Mouse (Mus musculus): ENCODE data around the gene Lzts2.

The Lzts2 gene

DNA sequence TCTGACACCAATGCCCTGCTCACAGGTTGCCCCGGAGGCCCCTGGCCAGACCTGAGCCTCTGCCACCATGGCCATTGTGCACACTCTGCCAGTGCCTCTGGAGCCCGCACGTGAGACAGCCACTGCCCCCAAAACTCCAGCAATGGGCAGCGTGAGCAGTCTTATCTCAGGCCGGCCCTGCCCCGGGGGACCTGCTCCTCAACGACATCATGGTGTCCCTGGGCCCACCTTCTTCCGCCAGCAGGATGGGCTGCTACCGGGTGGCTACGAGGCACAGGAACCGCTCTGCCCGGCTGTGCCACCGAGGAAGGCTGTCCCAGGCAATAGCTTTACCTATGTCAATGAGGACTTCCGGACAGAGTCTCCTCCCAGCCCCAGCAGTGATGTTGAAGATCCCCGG lies 7.1 kb downstream of the Lzts2 start:
- in situ Hi-C loops (cut with MboI, MseI), result no loop called here

DNA sequence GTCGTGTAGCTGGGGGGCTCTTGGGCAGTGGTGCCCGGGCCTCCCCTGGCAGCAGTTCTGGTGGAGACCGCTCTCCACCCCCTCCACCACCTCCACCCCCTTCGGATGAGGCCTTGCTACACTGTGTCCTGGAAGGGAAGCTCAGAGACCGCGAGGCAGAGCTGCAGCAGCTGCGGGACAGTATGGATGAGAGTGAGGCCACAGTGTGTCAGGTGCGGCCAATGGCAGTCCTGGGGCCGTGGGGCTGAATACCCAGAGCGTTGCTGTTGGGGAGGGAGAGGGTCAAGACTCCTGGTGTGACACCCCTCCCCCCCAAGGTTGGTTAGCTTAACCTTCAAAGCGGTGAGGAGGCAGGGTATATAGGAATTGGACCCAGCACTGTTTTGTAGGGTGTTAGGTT lies 9.8 kb downstream of the Lzts2 start:
- in situ Hi-C loops (cut with MboI, MseI), result no loop called here

DNA sequence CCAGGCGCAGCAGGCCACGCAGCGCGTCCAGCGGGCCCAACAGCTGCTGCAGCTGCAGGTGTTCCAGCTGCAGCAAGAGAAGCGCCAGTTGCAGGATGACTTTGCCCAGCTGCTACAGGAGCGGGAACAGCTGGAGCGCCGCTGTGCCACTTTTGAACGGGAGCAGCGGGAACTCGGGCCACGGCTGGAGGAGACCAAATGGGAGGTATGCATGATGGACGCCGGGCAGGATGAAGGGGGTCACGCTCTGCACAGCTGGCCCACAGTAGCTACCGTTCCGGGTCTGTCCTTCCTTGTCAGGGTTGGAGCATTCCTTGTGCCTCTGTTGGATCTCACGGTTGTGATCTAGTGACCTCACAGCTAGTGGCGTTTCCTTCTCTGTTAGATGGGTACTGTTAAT lies 10.6 kb downstream of the Lzts2 start:
- in situ Hi-C loops (cut with MboI, MseI), result no loop called here

DNA sequence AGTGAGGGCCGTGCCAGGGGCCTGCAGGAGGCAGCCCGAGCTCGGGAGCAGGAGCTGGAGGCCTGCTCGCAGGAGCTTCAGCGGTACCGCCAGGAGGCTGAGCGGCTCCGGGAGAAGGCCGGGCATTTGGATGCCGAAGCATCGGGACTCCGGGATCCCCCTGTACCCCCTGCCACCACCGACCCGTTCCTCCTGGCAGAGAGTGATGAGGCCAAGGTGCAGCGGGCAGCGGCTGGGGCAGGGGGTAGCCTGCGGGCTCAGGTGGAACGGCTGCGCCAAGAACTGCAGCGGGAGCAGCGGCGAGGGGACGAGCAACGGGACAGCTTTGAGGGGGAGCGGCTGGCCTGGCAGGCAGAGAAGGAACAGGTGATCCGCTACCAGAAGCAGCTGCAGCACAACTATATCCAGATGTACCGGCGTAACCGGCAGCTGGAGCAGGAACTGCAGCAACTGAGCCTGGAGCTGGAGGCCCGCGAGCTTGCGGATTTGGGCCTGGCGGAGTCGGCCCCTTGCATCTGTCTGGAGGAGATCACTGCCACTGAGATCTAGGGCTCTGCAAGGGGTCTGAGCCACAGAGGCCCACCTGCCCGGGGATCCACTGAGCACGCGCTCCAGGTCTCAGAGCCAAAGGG lies 11.8 kb downstream of the Lzts2 start:
- in situ Hi-C loops (cut with MboI, MseI), result no loop called here

DNA sequence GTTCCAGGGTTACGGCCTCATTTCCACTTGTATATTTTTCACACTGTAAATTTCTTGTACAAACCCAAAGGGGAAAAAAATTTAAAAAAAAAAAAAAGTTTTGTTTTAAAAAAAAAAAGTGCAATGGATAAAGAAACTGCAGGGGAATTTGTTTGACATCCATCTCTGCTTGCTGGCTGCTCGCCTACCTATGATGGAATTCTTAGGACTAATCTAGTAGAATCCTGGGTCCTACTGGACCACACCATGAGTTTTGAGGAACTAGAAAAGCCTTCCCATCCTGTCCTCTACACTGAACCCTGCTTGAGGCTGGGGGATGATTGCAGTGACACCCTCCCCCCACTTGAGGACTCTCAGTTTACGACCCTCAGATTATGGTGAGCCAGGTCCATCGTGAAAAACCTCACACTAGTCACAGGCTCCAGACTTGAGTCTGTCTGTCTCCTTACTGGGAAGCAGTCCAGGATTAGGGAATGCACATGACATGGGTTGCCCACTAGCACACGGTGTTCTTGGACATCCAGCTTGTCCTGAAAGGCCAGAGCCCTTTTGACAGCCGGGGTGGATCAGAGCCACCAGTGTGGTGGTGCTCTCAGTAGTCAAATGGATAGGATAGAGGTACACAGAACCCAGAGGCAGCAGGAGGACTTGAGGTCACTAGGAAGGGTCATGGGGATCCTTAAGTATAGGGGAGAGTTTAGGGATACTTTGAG lies 12.9 kb downstream of the Lzts2 start:
- in situ Hi-C loops (cut with MboI, MseI), result no loop called here

- in situ Hi-C loops (cut with MboI, MseI), result no loop called here
Observed at GRCm38 (mm10) chr19:45027848-45028247, 13.6 kb downstream of the Lzts2 start.

GRCm38 (mm10) chr19:45028746-45029145 lies 14.5 kb downstream of the Lzts2 start:
- in situ Hi-C loops (cut with MboI, MseI), result no loop called here

DNA sequence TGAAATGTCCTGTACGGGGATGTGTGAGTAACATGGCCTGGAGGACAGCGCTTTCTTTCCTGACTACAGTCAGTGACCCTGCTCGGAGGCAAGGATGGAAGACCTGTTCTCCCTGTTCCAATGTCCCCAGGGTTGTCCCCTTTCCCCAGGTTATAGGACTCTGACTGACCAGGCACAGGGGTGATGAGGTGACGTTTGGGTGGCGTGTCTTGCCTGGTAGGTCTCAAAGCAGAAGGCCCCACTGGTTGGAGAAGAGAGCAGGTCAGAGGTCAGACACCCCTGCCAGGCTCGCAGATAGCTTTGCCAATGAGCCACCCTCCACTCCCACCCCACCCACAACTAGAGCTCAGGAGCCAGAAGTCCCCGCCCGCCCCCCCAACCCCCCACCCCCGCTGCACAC lies 15.4 kb downstream of the Lzts2 start:
- in situ Hi-C loops (cut with MboI, MseI), result no loop called here

GRCm38 (mm10) chr19:45030111-45030510 lies 15.9 kb downstream of the Lzts2 start:
- in situ Hi-C loops (cut with MboI, MseI), result loop anchor here in 1 of 2 experiments (10.0 kb wide), 1 partner anchor 355 kb away; no protein-coding TSS in a partner anchor

- in situ Hi-C loops (cut with MboI, MseI), result loop anchor here in 1 of 2 experiments (10.0 kb wide), 1 partner anchor 356 kb away; no protein-coding TSS in a partner anchor
Observed at GRCm38 (mm10) chr19:45030746-45031693, 16.8 kb downstream of the Lzts2 start.

- in situ Hi-C loops (cut with MboI, MseI), result loop anchor here in 1 of 2 experiments (10.0 kb wide), 1 partner anchor 357 kb away; no protein-coding TSS in a partner anchor
Observed at GRCm38 (mm10) chr19:45031780-45032179, 17.6 kb downstream of the Lzts2 start.

DNA sequence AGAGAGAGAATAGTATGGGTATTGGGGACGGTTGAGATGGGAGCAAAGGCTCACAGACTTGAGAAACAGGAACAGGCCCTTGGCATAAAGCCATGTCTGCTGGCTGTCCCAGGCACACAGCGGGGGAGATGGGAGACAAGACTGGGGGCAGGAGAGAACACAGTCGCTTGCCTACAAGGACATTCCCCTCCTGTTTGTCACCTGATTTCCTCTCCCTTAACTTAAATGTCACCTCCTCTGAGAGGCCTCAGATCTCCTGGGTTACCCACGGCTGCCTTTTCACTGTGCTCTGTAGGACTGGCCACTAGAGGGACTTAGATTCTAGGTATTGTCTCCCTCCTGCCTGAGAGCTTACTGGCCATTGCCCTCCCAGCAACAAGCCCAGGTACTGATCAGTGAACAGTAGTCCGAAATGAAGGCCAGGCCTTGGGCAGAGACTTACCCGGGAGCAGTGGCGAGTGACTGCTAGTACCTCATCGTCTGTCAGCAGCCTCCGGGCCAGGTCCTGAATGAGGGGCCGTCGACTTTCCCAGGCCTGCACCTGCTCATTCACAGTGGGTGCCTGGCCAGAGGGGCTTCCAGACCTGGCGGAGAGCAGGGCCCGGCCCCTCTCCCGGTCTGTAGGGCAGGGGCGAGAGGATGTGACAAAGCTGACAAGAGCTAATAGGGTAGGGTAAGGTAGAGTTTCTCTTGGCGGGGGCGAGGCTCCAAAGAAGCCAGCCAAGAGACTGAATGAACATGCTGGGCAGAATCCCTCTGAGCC lies 18.5 kb downstream of the Lzts2 start:
- in situ Hi-C loops (cut with MboI, MseI), result loop anchor here in 1 of 2 experiments (10.0 kb wide), 1 partner anchor 358 kb away; no protein-coding TSS in a partner anchor

DNA sequence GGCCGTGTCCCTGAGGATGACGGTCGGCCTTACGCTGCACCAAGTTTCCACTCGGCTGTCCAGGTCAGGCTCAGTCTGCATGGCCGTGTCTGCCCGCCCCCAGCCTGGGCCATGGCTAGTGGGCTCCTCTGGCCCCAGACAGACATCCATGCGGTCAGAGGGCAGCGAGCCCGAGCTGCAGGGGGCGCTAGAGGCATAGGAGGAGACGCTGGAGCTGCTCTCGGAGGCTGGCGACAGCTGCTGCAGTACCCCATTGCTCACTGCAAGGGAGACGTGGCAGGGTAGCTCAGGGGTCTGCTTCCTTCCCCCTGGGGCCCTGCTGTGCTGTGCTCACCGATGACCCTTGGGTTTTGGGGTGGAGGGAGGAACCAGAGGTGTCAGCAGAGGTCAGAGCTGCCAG lies 22.7 kb downstream of the Lzts2 start:
- in situ Hi-C loops (cut with MboI, MseI), result loop anchor here in 1 of 2 experiments (10.0 kb wide), 1 partner anchor 362 kb away; no protein-coding TSS in a partner anchor

DNA sequence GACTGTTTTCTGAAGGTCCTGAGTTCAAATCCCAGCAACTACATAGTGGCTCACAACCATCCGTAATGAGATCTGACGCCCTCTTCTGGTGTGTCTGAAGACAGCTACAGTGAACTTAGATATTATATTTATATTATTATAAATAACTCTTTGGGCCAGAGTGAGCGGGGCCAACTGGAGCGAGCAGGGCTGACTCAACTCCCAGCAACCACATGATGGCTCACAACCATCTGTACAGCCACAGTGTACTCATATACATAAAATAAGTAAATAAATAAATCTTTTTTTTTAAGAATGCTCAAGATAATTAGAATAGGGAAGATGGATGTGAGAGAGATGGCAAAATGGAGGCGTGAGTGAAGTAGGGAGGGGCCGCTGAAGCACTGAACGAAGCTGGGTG lies 24.0 kb downstream of the Lzts2 start:
- in situ Hi-C loops (cut with MboI, MseI), result loop anchor here in 1 of 2 experiments (10.0 kb wide), 1 partner anchor 363 kb away; no protein-coding TSS in a partner anchor

GRCm38 (mm10) chr19:45040214-45040613 lies 26.0 kb downstream of the Lzts2 start:
- in situ Hi-C loops (cut with MboI, MseI), result no loop called here

DNA sequence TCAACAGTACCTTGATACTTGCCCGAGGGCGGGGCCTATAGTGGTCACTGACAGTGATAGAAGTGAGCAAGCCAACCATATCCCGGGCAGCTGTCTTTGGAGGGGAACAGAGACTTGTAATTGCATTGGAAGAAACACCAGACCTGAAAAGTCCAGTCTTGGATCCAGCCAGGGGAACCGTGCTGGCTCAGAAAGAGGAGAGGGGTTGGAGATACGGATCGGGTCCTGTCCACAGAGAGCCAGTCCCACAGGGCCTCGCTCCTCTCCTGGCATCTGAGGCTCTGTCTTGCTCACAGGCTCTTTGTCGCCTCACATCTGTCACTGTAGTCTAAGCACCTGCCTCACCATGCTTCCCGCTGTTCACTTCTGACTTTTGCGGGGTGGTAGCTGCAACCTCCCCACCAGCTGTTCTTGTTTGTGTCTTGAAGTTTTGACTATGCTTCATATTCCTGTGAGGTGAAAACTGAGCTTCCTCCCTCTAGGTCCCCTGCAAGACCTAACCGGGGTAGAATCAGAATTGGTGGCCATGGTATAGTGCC lies 30.2 kb downstream of the Lzts2 start:
- in situ Hi-C loops (cut with MboI, MseI), result no loop called here

GRCm38 (mm10) chr19:45045236-45045635 lies 31.0 kb downstream of the Lzts2 start:
- in situ Hi-C loops (cut with MboI, MseI), result no loop called here

DNA sequence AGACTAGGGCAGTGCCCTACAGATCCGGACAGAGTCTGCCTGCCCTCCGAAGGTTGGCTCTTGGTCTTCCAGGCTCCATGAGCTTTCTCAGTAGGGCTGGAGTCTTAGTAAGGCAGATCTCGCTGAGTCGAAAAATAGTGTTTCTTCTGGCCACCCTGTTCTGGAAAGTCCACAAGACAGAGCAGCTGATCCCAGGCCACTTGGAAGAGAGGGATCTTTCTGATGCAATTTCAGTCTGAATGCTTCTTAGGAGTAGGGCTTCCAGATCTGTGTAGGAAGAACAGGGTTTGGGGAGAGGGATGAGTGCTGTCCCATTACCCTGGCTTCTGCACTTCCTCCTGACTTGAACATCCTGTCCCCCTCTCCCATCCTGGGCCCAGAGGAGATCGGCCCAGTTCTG lies 31.4 kb downstream of the Lzts2 start, which contains the start of gene Pdzd7:
Gene Pdzd7 (minus strand): TSS at position 67 of the 400 bp plus-strand sequence.
- in situ Hi-C loops (cut with MboI, MseI), result no loop called here

DNA sequence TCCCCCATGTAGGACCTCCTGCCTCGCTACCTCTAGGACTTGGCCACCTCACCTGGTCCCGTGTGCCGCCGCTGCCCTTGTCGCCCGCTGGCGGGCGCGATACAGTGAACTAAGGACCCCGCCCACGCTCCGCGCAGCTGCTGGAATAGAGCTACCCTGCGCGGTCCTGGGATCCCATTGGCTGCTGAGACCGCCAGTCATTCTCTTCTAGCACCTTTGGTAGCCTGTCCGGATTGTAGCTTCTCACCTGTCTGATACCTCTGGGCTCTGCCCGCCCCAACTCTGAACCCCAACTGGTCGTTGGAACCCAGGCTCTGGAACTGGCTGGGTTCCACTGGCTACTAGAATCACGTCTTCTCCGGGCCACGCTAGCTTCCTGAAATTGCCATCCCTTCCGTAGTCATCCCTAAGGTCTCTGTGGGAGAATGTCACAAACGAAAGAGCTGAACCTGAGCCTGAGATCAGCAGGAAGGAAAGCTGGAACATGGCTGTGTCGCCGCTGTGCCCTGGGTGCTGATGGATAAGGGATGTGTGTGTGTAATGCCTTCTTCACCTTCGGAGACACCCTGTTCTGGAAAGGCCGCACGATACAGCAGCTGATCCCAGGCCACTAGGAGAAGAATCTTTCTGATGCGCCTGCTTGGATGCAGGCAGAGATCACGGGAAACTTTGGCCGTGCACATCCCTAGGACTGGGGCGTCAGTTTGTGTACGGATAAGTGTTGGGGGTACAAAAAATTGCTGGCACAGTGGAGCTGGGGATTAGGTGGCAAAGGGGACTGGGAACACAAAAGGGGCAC lies 32.5 kb downstream of the Lzts2 start:
- in situ Hi-C loops (cut with MboI, MseI), result no loop called here

Data from T-helper 17 cell (primary cell).